Mouse (Mus musculus): Measurements from ENCODE around the gene Gm33815. TPM values are rescaled to one million over a fixed set of nuclear protein-coding genes. Genes with fewer than 3 reads are reported as not detected.
"Not testable (repeated sequence)": the region's sequence is repeated elsewhere in the genome, so short reads cannot be mapped to it uniquely, and the experiment has no call there.

Gene Gm33815
- not detected for total RNA-seq (2022)

DNA sequence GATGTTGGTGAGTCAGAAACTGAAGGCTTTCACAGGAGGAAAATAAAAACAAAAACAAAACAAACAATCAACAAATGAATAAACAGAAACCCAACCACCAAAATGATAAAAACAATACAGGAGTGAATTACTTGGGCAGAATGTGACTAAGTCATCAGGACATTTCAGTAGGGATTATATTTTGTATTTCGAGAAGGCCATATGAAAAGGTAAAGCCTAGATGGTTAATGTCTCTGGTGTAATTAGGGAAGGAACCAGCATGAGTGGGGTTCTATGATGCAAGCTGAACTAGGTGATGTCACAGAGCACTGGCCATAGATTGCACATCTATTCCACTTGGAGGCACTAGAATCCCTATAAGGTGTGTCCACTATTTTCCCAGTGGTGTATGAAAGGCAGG lies at the start of gene Gm33815:
Gene Gm33815 (plus strand): TSS at position 301 of the 400 bp plus-strand sequence.
- DNase-seq (ENCODE audit: low spot score): not testable (repeated sequence)

Measured in heart, adult 8-10 months (tissue).